Mouse (Mus musculus) cerebellum, adult 2 months (tissue): ENCODE results near the gene Cd52. TPM values are rescaled to one million over a fixed set of nuclear protein-coding genes. Genes with fewer than 3 reads are reported as not detected.

ENCODE experiments used
- DNase-seq, 2 experiments: peaks; one replicate each; pipeline ENCODE4 v3.0.0; 2021
- H3K27ac ChIP-seq: fragments of 200-500 bp; 2 replicates; pipeline ENCODE4 v1.5.1; 2012; ENCODE audit warnings: low read length, control low read depth, inconsistent platforms; ENCODE audit not compliant: insufficient read depth
- H3K27me3 ChIP-seq: fragments of 200-500 bp; 2 replicates; pipeline ENCODE4 v1.6.1; 2012; ENCODE audit warnings: inconsistent platforms, mild to moderate bottlenecking, low read length, moderate library complexity; ENCODE audit not compliant: control insufficient read depth, insufficient read depth
- H3K4me1 ChIP-seq: fragments of 200-500 bp; 2 replicates; pipeline ENCODE4 v1.6.1; 2011; ENCODE audit warnings: low read length; ENCODE audit not compliant: control insufficient read depth, insufficient read depth
- H3K4me3 ChIP-seq: fragments of 200-500 bp; replicated peaks from 2 replicates; pipeline ENCODE3; 2011; ENCODE audit warnings: mild to moderate bottlenecking, low read depth, low read length, control low read depth; ENCODE audit not compliant: insufficient read depth
- CTCF ChIP-seq: fragments of 200-500 bp; IDR thresholded peaks from 2 replicates; pipeline ENCODE4 v1.5.1; 2011; ENCODE audit warnings: low read depth, mild to moderate bottlenecking, control low read depth, low read length, moderate library complexity, borderline replicate concordance; ENCODE audit not compliant: insufficient read depth
- POLR2A ChIP-seq: fragments of 200-500 bp; IDR thresholded peaks from 2 replicates; pipeline ENCODE4 v1.6.1; 2011; ENCODE audit warnings: low read length, control low read depth, borderline replicate concordance; ENCODE audit not compliant: insufficient read depth
- WGBS: fragments of 180-500 bp; shearing (Covaris S2); methylation state at CpG from one replicate; pipeline ENCODE4 v1.1.7; 2018; 5-methylcytosine and 5-hydroxymethylcytosine counted together
- polyA plus RNA-seq: library from polyadenylated mRNA; depleted of rRNA; stranded (reverse); fragments of >200 nt; gene quantifications from 2 replicates; pipeline ENCODE4 v1.2.3, GENCODE M21; 2012

Gene Cd52
- polyA plus RNA-seq, 1 experiment, result 2.8 TPM

DNA sequence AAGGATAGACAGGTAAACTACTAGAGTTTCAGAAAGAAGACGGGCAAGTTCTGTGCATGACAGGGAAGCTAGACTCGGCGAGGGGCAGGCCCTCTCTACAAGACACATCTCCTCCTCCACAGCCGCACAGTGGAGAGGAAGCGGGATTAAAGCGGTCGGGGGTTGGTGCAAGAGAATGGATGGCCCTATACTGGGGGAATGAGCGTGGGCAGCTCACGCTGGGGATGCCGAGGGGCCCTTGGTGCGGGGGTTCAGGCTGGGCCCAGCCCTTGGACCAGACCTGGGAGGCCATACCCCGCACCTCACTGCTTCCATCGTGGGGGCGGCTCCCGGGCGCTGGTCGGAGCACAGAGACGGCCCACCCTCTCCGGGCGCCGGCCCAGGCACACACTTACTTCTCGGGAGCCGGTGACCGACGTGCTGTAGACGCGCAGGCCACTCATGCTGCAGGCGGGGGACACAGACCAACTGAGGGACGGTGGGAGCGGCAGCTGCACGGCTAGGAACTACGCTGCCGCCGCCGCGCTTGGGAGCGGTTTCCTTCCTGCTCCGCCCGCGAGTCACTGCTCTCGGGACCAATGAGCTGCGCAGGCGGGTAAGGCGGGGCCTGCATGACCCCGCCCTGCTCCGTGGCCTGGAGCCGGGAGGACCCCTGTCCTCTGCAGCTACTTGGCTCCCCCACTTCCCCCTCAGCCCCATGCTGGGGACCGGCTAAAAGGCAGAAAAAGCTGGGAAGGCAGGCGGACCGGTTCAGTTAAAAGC lies 33.5 kb upstream of the Cd52 start, which contains the start of gene Sh3bgrl3:
Sh3bgrl3 (minus strand) TSS at position 569 of the 762 bp plus-strand sequence.
- peak; percentile 86 for TF ChIP-seq POLR2A
- no peak for TF ChIP-seq CTCF
- H3K27me3 ChIP-seq, result no peaks in the 10 kb centered on the region
- under 1% methylated on average over 50 of the region's 50 CpGs for WGBS
- H3K27ac ChIP-seq, result no peak within 1 kb of the TSS; the same call in 1 of the 2 replicates
- H3K4me1 ChIP-seq, result peaks cover 11% of the 10 kb centered on the region
- H3K4me3 ChIP-seq, result peak within 1 kb of the TSS; percentile 85
- peak; percentile 82 to 84 for DNase-seq

DNA sequence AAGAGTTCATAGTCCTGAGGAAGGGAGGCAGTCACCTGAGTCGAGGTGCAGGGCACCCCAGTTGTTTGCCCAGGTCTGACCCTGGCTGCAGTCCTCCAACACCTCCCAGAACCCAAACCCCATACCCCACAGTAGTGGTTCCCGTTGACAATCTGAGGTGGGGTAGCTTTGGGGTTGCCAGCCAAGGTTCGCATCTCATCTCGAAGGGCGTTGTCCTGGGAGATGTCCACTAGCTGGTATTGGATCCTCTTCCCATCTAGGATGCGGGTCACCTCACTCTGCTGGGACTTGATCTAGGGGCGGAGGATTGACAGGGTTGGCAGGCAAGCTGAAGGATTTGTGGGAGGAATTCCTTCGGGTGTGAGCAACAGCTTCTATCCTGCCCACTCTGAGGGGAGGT lies 32.9 kb upstream of the Cd52 start:
- DNase-seq, result peak in 1 of 2 experiments; percentile 24
- Histone ChIP-seq H3K27ac (no peak overlapping the region), H3K4me3 (peak overlapping the region; percentile 85), H3K27me3 (no peaks in the 10 kb centered on the region), H3K4me1 (peaks cover 11% of the 10 kb centered on the region)
- TF ChIP-seq POLR2A, result no peak
- TF ChIP-seq CTCF, result no peak
- 47% methylated on average over 8 of the region's 8 CpGs for WGBS

DNA sequence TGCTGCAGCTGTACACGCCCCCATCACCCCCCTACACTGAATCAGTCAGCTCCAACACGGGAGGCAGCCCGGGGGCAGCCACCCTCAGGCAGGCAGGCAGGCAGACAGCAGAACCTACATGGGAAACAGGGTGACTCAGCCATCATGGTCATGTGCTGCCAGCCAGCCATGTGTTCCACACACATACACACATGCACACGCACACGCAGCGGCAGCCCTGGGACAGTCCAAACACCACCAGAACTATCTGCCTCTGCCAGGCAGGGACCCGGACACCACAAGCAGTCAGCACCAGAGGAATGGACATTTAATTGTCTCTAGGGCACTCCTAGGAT lies 32.2 kb upstream of the Cd52 start:
- H3K27ac ChIP-seq, result no peak overlapping the region
- H3K27me3 ChIP-seq, result no peaks in the 10 kb centered on the region
- no peak for DNase-seq
- TF ChIP-seq CTCF (no peak), POLR2A (no peak)
- no peak overlapping the region for H3K4me3 ChIP-seq
- 78% methylated on average over 7 of the region's 7 CpGs for WGBS
- peaks cover 11% of the 10 kb centered on the region for H3K4me1 ChIP-seq

DNA sequence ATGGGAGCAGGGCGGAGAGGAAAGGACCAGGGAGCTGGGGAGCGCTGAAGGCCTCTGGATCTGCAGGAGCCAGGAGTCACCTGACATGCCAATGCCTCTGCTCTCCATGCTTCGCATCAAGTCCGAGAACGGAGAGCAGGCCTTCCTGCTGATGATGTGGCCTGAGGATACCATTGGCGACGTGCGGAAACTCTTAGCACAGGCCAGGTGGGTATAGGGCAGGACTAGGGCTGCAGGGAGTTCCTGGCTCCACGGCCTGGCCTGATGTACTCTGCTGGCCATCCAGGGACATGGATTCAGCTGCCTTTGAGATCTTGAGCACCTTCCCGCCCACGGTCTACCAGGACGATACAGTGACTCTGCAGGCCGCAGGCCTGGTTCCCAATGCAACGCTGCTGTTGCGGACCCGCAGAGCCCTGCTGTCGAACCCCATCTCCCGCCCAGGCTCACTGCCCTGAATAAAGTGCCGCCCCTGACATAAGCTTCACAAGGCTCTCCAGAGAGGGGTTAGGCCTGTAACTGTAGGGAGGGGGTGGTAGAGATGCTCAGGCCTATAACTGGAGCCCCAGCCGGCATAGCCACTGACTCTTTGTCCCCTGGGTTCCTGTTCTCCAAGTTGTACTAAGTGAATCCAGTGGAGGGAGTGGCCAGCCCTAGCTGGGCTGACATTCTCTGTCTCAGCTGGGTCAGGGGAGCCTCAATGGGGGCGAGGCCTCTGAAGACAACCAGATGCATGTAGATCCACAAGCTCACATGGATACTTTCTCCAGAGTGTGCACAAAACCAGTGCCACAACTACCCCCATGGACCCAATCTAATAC lies 31.6 kb upstream of the Cd52 start:
- no peak for DNase-seq
- Histone ChIP-seq H3K27ac (no peak overlapping the region), H3K4me3 (no peak overlapping the region), H3K27me3 (no peaks in the 10 kb centered on the region), H3K4me1 (peaks cover 11% of the 10 kb centered on the region)
- TF ChIP-seq CTCF, result no peak
- TF ChIP-seq POLR2A, result no peak
- 85% methylated on average over 21 of the region's 21 CpGs for WGBS

DNA sequence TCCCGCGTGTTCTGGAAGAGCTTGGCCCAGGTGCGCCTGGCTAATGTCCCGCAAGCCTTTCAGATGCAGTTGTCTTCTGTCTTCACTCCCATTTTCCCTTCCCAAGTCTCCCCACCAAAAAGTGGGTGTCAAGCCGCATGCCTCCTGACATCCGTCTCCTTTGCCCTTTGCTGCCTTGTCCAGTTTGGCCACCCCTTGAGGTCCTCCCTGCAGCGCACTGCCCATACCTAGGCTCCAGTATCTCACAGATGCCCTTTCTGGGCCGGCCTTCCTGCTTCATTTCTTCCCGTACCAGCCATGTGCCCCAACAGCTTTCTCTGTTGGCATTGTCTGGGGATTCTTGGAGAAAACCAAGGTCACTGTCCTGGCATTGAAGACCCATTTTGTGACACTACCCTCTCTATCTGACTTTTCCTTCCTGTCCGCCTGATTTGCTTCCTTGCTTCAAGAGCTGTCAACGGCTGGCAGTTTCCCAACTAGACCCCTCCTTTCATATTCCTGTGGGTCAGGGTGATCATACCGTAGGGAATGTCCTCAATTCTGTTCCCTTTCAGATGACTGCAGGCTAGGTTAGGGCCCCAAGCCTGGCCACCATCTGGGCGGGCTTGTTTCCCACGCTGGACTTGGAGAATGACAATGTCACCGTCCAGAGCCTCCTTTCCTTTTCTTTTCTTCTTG lies 30.6 kb upstream of the Cd52 start:
- no peak for TF ChIP-seq POLR2A
- no peak for TF ChIP-seq CTCF
- Histone ChIP-seq H3K4me3 (no peak overlapping the region), H3K27me3 (no peaks in the 10 kb centered on the region), H3K4me1 (peaks cover 11% of the 10 kb centered on the region), H3K27ac (no peak overlapping the region)
- 83% methylated on average over 15 of the region's 15 CpGs for WGBS
- DNase-seq, result no peak

DNA sequence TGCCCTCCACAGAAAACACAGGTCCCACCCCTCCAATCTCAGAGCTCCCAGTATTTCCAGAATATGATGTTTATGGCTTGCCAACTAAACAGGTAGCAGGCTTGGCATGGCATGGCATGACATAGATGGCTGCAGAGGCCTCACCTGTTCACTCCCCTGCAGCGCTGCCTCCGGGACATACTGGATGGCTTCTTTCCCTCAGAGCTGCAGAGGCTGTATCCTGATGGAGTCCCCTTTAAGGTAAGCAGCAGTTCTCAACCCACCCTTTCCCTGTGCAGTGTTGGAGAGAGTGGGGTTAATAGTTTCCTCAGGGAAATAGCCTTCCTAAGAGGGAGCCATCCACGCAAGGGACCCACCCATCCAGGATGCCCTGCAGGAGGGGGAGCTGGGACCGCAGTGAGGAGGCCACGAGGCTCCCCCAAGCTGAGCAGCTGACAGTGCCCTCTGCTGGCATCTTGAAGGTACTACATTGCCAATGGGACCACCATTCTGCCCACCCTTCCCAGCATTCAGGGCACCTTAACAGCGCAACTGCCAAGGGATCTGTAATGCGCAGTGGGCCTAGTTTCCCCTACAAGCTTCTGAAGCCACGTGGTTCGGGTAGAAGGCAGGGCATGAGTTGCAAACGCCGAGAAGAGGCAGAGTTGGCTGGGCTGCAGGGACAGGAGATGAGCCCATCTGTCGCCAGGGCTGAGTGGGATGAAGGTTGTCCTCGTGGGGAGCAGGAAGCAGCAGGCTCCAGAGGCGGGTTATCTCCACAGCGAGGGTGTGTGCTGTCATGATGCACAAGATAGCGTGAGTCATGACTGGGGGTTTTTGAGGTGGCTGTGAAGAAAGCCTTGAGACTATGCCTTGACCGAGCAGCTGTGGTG lies 29.0 kb upstream of the Cd52 start:
- Histone ChIP-seq H3K4me1 (peaks cover 9% of the 10 kb centered on the region), H3K4me3 (no peak overlapping the region), H3K27ac (no peak overlapping the region), H3K27me3 (no peaks in the 10 kb centered on the region)
- peak; percentile 65 to 72 for DNase-seq
- WGBS, result 14% methylated on average over 17 of the region's 17 CpGs
- TF ChIP-seq CTCF, result peak; percentile 89
- no peak for TF ChIP-seq POLR2A

DNA sequence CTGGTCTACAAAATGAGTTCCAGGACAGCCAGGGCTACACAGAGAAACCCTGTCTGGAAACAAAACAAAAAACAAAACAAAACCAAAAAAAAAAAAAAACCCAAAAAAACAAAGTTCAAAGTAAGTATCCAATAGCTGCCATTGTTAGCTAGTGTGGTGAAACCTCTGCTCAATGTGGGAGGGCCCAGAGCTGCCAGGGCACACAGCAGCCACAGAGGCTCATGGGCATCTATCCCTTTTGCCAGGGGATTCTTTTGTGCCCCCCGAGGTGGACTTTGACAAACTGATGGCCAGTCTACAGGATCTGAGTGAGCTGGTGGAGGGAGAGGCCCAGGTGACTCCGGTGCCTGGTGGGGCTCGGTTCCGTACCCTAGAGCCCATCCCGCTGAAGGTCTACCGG lies 28.3 kb upstream of the Cd52 start:
- no peak for TF ChIP-seq POLR2A
- no peak for TF ChIP-seq CTCF
- H3K27ac ChIP-seq, result no peak overlapping the region
- 97% methylated on average over 6 of the region's 6 CpGs for WGBS
- no peak overlapping the region for H3K4me3 ChIP-seq
- no peak for DNase-seq
- peaks cover 9% of the 10 kb centered on the region for H3K4me1 ChIP-seq
- H3K27me3 ChIP-seq, result no peaks in the 10 kb centered on the region
